Mouse (Mus musculus) gastrocnemius, postnatal 4 days (tissue): ENCODE data around the gene Sppl3. TPM values are rescaled to one million over a fixed set of nuclear protein-coding genes. Genes with fewer than 3 reads are reported as not detected.

Experiments
- DNase-seq, 2 experiments: peaks; one replicate each; pipeline ENCODE4 v3.0.0; 2021 to 2022; ENCODE audit warnings: low spot score in 2 of 2, mixed read lengths in 2 of 2
- long read RNA-seq, 2 experiments: library from polyadenylated mRNA; stranded (forward); transcript quantifications; one replicate each; pipeline ENCODE4 v2.0.0; 2021
- total RNA-seq, 2 experiments: library from RNA; stranded (reverse); gene quantifications; 2 replicates each; pipeline ENCODE4 v1.2.3; 2021

Sppl3 gene
- 10 to 100 TPM; 61.2 to 64.0 TPM for total RNA-seq
- long read RNA-seq, experiment 1, transcript Sppl3-201 (11 exons, 3,204 nt), result major isoform, 158 of 186 reads
- long read RNA-seq, experiment 1, partial matches to known transcripts, result 13 of 186 reads
- long read RNA-seq, experiment 1, other reads (novel, unspliced or antisense), result 15 of 186 reads
- long read RNA-seq, experiment 2, transcript Sppl3-201 (11 exons, 3,204 nt), result major isoform, 188 of 237 reads
- long read RNA-seq, experiment 2, partial matches to known transcripts, result 8 of 237 reads
- long read RNA-seq, experiment 2, other reads (novel, unspliced or antisense), result 41 of 237 reads

- DNase-seq, result peak; percentile 96 to 97
Observed at GRCm38 (mm10) chr5:115010577-115011216, at the start of gene Sppl3. Gene Sppl3 (plus strand): TSS chr5:115011137.

DNA sequence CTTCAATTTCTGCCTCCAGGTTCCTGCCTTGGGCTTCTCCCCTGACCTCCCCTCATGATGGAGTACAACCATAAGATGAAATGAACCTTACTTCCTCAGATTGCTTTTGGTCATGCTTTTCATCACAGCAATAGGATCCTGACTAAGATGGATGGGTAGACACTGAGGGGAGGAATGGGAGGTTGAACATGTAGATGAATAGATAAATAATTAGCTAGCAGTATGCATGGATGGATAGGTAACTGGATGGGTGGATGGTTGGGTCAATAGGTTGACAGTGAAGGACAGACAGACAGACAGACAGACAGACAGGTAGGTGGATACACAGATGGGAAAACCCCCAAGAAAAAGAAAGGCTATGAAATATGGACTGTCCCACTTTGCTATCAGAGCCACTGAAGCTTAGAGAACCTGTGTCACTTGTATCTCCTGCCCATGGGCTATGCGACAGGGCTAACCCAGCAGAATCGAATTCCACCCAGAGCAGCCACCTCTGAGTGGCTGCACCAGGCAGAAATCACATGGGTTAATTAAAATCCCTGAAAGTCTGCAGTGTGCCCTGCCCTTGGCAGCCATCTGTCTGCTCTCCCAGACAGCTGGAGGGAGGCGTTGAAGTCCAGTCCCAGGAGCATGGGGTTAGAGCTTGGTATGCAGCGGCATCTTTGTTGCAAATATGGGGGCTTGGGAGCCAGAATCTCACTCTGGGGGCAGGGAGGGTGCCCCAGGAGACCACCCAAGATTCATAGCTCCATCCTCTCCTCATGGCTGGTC is 49.2 kb upstream of the Sppl3 start:
- no peak for DNase-seq

DNA sequence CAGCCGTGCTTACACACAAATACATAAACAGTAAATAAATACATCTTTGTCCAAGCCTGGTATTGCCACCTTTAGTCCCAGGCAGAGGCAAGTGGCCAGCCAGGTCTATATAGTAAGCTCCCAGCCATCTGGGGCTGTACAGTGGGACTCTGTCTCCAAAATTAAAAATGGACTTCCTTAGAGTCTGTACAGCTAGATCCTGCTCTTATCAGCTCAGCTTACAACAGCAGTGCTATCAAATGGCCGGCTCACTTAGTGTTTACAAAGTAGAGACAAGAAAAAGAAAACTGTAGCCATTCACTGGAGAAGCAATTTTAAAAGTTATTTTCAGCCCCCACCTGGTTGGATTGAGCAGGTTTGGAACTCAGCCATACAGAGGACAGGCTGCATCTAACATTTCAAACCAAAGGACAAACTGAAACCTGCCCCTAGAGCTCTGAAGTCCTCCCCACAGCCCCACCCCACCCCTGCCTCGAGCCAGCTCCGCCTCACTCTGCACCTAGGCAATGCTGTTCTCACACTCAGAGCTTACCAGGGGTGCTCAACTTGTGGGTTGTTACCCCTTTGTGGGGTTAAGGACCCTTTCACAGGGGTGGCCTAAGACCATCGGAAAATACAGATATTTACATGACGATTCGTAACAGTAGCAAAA is 46.5 kb upstream of the Sppl3 start:
- DNase-seq, result no peak

- no peak for DNase-seq
Observed at GRCm38 (mm10) chr5:114964967-114965898, 45.7 kb upstream of the Sppl3 start.

- no peak for DNase-seq
Observed at GRCm38 (mm10) chr5:114967523-114968268, 43.2 kb upstream of the Sppl3 start.

GRCm38 (mm10) chr5:114968651-114969050 is 42.3 kb upstream of the Sppl3 start:
- DNase-seq, result no peak

GRCm38 (mm10) chr5:114969064-114969463 is 41.9 kb upstream of the Sppl3 start:
- DNase-seq, result no peak

DNA sequence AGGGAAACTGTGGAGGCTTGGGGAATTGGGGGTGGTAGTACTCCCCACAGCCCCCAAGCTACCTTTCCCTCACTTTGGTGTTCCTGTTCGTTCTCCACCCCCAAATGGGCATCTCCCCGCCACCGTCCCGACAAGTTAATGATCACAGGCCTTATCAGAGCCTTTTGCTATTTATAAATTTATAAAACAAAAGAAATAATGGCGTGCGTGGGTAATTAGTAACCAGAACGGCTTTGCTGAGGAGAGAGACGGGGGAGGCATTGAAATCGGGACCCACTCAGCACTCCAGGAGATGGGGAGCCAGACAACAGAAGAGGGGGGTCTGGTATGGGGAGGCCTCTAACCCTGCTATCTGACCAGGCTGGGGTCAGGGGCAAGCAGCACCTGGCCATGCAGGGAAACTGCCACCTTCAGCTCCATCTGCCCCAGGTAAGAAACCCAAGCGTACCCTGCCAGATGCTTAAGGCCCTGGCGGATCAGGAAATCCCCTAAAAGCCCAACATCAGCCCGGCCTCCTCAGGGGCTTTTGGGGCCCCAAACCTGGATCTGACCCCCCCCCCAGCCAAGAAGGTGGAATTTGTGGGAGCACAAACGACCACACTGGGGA is 41.2 kb upstream of the Sppl3 start:
- DNase-seq, result no peak

DNA sequence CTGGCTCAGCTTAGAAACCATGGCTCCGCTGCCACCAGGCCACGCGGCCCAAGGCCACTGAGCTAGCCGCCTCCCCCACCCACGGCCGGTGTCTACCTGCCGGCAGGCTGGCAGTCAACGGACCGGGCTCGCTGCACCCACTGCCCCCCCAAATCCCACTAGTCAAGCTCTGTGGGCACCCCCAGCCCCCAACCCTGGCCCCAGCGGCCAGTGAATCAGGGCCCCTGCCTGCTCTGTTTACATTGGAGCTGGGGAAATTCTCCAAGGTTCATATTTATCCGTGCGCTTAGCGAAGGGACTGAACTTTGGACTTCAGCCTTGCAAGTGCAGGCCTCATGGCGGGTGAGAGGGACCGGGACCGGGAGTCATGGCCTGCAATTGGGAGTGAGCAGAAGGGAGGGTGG is 40.1 kb upstream of the Sppl3 start, which contains the start of gene Hnf1a:
TSS of gene Hnf1a (minus strand) at position 271 of the 404 bp plus-strand sequence.
- no peak for DNase-seq

DNA sequence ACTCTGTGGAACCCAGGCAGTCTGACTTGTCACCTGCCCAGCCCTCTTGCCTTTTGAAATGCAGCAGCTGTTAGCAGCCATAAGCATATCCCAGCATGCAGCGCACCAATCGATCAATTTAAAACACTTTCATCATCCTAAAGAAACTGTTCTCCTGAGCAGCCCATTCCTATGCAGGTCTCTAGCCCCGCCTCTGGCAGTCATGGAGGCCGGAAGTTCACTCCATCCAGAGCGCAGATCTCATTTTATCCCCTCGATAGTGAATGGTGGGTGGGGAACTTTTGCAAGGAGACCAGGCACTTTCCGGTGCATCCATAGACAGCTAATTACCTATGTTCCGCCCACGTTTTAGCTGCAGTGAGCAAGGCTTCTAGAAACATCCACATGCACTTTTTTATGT is 38.7 kb upstream of the Sppl3 start:
- no peak for DNase-seq

- DNase-seq, result no peak
Observed at GRCm38 (mm10) chr5:114973131-114973530, 37.8 kb upstream of the Sppl3 start.

DNA sequence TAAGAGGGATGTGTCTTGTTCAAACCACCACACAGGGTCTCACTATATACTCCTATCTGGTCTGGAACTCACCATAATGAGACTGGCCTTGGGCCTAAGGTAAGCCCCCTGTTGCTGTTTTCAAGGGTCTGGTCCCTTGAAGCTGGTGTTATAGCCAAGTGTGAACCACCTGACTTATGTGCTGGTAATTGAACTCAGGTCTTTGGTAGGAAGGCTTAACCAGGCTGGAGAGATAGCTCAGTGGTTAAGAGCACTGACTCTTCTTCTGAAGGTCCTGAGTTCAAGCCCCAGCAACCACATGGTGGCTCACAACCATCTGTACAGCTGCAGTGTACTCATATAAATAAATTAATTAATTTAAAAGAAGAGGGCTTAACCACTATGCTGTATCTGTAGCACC is 34.0 kb upstream of the Sppl3 start:
- DNase-seq, result no peak

- no peak for DNase-seq
Observed at GRCm38 (mm10) chr5:114978473-114978872, 32.5 kb upstream of the Sppl3 start.

- no peak for DNase-seq
Observed at GRCm38 (mm10) chr5:114978888-114979249, 32.1 kb upstream of the Sppl3 start.

DNA sequence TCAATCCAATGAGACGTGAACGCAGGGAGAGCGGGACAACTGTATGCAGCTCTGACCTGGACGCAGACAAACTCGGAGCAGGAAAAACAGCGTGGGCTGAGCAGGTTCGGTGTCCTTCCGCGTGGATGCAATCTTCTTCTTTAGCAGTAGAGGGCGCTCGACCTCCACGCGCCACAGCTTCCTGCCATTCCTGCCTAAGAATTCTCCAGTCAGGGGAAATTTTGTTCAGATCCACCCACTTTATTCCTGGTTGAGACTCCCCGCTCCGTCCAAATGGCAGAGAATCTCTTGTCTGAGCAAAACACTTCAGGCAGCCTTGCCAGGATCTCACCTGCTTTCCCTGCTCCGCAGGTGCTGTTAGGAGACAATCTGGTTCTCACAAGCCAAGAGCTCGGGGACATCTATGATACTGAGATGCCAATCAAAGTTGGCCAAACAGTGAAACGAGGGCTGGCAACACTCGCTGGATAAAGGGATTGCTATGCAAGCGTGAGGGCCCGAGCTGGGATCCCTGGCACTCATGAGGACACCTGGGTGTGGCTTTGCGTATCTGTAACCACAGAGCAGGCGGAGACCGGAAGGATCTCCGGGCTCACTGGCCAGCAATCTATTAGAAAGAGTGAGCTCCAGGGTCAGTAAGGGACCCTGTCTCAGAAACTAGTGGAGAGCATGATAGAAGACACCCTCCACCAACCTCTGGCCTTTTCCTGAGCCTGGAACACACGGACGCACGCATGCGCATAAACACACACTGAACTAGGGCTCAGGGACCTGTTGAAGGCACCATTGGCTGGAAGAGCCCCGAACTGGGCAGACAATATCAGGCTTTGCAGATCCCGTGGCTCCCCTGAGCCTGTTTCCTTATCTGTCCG is 31.5 kb upstream of the Sppl3 start:
- DNase-seq, result peak in 1 of 2 experiments; percentile 59

- no peak for DNase-seq
Observed at GRCm38 (mm10) chr5:114980122-114980748, 30.7 kb upstream of the Sppl3 start.

DNA sequence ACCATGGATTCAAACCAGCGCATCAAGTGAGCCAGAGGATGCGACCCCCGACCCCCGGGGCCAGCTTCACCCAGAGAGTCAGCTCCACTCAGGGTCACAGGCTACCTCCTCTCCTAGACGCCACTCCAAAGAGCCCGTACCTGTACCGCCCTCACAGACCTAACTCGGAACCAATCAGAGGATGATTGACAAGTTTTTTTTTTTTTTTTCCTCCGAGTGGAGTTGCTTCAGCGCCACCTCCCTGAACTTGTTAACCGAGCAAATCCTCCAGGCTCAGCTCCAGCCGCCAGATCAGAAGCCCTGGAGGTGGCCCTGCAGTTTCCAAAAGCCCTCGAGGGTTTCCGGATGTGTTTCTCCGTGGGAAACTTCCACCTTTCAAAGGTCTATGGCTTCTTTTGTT is 28.9 kb upstream of the Sppl3 start:
- DNase-seq, result no peak

- no peak for DNase-seq
Observed at GRCm38 (mm10) chr5:114985074-114985473, 25.9 kb upstream of the Sppl3 start.
